Mouse (Mus musculus): ENCODE measurements around the gene Gmeb1. TPM values are rescaled to one million over a fixed set of nuclear protein-coding genes. Genes with fewer than 3 reads are reported as not detected.

The Gmeb1 gene
- total RNA-seq, 2 experiments from 2014 or later: 8.7 to 10.6 TPM

GRCm38 (mm10) chr4:132268871-132269739 lies 7.7 kb upstream of the Gmeb1 start:
- peak; percentile 53 for TF ChIP-seq CTCF (IDR thresholded peaks at IDR 0.05)
- DNase-seq: no peak
- Histone ChIP-seq H3K4me3 (peak overlapping the region; percentile 71), H3K27ac (peak overlapping the region; percentile 98)
- intact Hi-C loops (cut with DNase I): no loop called here

- no peak overlapping the region for H3K4me3 ChIP-seq
- intact Hi-C loops (cut with DNase I): no loop called here
- TF ChIP-seq CTCF (IDR thresholded peaks at IDR 0.05): no peak
- no peak overlapping the region for H3K27ac ChIP-seq
- no peak for DNase-seq
Observed at GRCm38 (mm10) chr4:132266835-132267349, 5.5 kb upstream of the Gmeb1 start.

- intact Hi-C loops (cut with DNase I): no loop called here
- TF ChIP-seq CTCF (IDR thresholded peaks at IDR 0.05): no peak
- no peak for DNase-seq
Observed at GRCm38 (mm10) chr4:132263313-132263712, 1.9 kb upstream of the Gmeb1 start.

GRCm38 (mm10) chr4:132262358-132262616 lies 885 bp upstream of the Gmeb1 start:
- intact Hi-C loops (cut with DNase I): no loop called here
- no peak for DNase-seq
- Histone ChIP-seq H3K27ac (peak overlapping the region; percentile 96; the same call in 1 of the 2 replicates), H3K4me3 (peak overlapping the region; percentile 86)
- TF ChIP-seq CTCF (IDR thresholded peaks at IDR 0.05): no peak

More at GRCm38 (mm10) chr4:132263313-132263712, 1.9 kb upstream of the Gmeb1 start:
- no peak overlapping the region for H3K4me3 ChIP-seq
- no peak overlapping the region for H3K27ac ChIP-seq

- Histone ChIP-seq H3K4me3 (peak overlapping the region; percentile 86), H3K27ac (peak overlapping the region; percentile 97)
- TF ChIP-seq CTCF (IDR thresholded peaks at IDR 0.05): no peak
- intact Hi-C loops (cut with DNase I): loop anchor here (2.0 kb wide), 1 partner anchor 48 kb away; the partner anchor contains the start of gene Ythdf2
- peak; percentile 84 for DNase-seq
Observed at GRCm38 (mm10) chr4:132260404-132261379, 710 bp downstream of the Gmeb1 start.

- Histone ChIP-seq H3K4me3 (peak overlapping the region; percentile 86), H3K27ac (peak overlapping the region; percentile 97)
- peak; percentile 23 for DNase-seq
- TF ChIP-seq CTCF (IDR thresholded peaks at IDR 0.05): no peak
- intact Hi-C loops (cut with DNase I): no loop called here
Observed at GRCm38 (mm10) chr4:132259248-132259647, 2.2 kb downstream of the Gmeb1 start.

GRCm38 (mm10) chr4:132256384-132256783 lies 5.0 kb downstream of the Gmeb1 start:
- intact Hi-C loops (cut with DNase I): no loop called here
- TF ChIP-seq CTCF (IDR thresholded peaks at IDR 0.05): no peak
- no peak for DNase-seq
- Histone ChIP-seq H3K27ac (no peak overlapping the region), H3K4me3 (no peak overlapping the region)

- DNase-seq: no peak
- Histone ChIP-seq H3K27ac (no peak overlapping the region), H3K4me3 (no peak overlapping the region)
- TF ChIP-seq CTCF (IDR thresholded peaks at IDR 0.05): peak; percentile 41
- intact Hi-C loops (cut with DNase I): no loop called here
Observed at GRCm38 (mm10) chr4:132254986-132255385, 6.4 kb downstream of the Gmeb1 start.

GRCm38 (mm10) chr4:132253622-132254021 lies 7.8 kb downstream of the Gmeb1 start:
- H3K4me3 ChIP-seq: no peak overlapping the region
- intact Hi-C loops (cut with DNase I): no loop called here
- DNase-seq: no peak
- TF ChIP-seq CTCF (IDR thresholded peaks at IDR 0.05): no peak
- peak overlapping the region; percentile 28; the same call in 1 of the 2 replicates for H3K27ac ChIP-seq

- DNase-seq: no peak
- Histone ChIP-seq H3K27ac (no peak overlapping the region), H3K4me3 (no peak overlapping the region)
- TF ChIP-seq CTCF (IDR thresholded peaks at IDR 0.05): no peak
- intact Hi-C loops (cut with DNase I): no loop called here
Observed at GRCm38 (mm10) chr4:132253128-132253527, 8.3 kb downstream of the Gmeb1 start.

GRCm38 (mm10) chr4:132251596-132251995 lies 9.8 kb downstream of the Gmeb1 start:
- no peak for TF ChIP-seq CTCF (IDR thresholded peaks at IDR 0.05)
- Histone ChIP-seq H3K27ac (no peak overlapping the region), H3K4me3 (no peak overlapping the region)
- no peak for DNase-seq
- intact Hi-C loops (cut with DNase I): no loop called here

GRCm38 (mm10) chr4:132247451-132247997 lies 13.9 kb downstream of the Gmeb1 start:
- H3K4me3 ChIP-seq: no peak overlapping the region
- 0 out of 2 replicates have a peak overlapping the region, but pooled peaks have one; percentile 5 for H3K27ac ChIP-seq
- no peak for TF ChIP-seq CTCF (IDR thresholded peaks at IDR 0.05)
- intact Hi-C loops (cut with DNase I): no loop called here
- no peak for DNase-seq

Measured in gastrocnemius, adult 2 months (tissue).